7 mouse cellular contexts compared by ENCODE assay signal in genomic region chr11:120832962-120833361, GRCm38 (mm10). TPM values are rescaled to one million over a fixed set of nuclear protein-coding genes. Genes with fewer than 3 reads are reported as not detected.
DNase-seq lines count a peak whose midpoint lies in the region; ATAC-seq and TF ChIP-seq lines count a peak whose summit lies in the region.
"Not testable (repeated sequence)": the region's sequence is repeated elsewhere in the genome, so short reads cannot be mapped to it uniquely, and the experiment has no call there.

No protein-coding gene starts in this region.

- not testable (repeated sequence) for H3K4me1 ChIP-seq in forebrain, embryonic 11.5 days (replicated peaks; ENCODE audit: control insufficient read depth, insufficient read depth, low read length); hindbrain, postnatal 0 days (ENCODE audit: insufficient read depth, low read length); lung, embryonic 16.5 days (replicated peaks; ENCODE audit: control insufficient read depth, insufficient read depth, low read length); neural tube, embryonic 14.5 days (ENCODE audit: control insufficient read depth, insufficient read depth, low read length)
- H3K4me1 ChIP-seq in heart, embryonic 10.5 days, result peaks cover 37% of the 10 kb centered on the region
- peaks cover 17% of the 10 kb centered on the region for H3K4me1 ChIP-seq in liver, embryonic 12.5 days
- peaks cover 18% of the 10 kb centered on the region for H3K4me1 ChIP-seq in midbrain, embryonic 13.5 days (replicated peaks)

- peak overlapping the region; percentile 89 for H3K27ac ChIP-seq in forebrain, embryonic 11.5 days (ENCODE audit: low read depth, low read length)
- H3K27ac ChIP-seq in heart, embryonic 10.5 days, result 0 out of 2 replicates have a peak overlapping the region, but pooled peaks have one; percentile 69
- H3K27ac ChIP-seq in hindbrain, postnatal 0 days, result peak overlapping the region; percentile 75
- H3K27ac ChIP-seq in liver, embryonic 12.5 days, result not testable (repeated sequence)
- H3K27ac ChIP-seq in lung, embryonic 16.5 days (ENCODE audit: low read length), result peak overlapping the region; percentile 80
- peak overlapping the region; percentile 73 for H3K27ac ChIP-seq in midbrain, embryonic 13.5 days
- H3K27ac ChIP-seq in neural tube, embryonic 14.5 days (ENCODE audit: low read depth, low read length), result peak overlapping the region; percentile 48; the same call in 1 of the 2 replicates

- not testable (repeated sequence) for TF ChIP-seq CTCF in hindbrain, postnatal 0 days (IDR thresholded peaks at IDR 0.05; ENCODE audit: low read depth)

- not testable (repeated sequence) for H3K9ac ChIP-seq in forebrain, embryonic 11.5 days (ENCODE audit: low read length); hindbrain, postnatal 0 days (replicated peaks; ENCODE audit: low read length); liver, embryonic 12.5 days; lung, embryonic 16.5 days (ENCODE audit: low read length); midbrain, embryonic 13.5 days (replicated peaks); neural tube, embryonic 14.5 days (replicated peaks; ENCODE audit: low read depth, low read length)

- H3K4me2 ChIP-seq in forebrain, embryonic 11.5 days (ENCODE audit: low read depth, low read length, severe bottlenecking); hindbrain, postnatal 0 days (ENCODE audit: low read depth, low read length); liver, embryonic 12.5 days; lung, embryonic 16.5 days (ENCODE audit: low read depth, low read length); midbrain, embryonic 13.5 days (replicated peaks); neural tube, embryonic 14.5 days (ENCODE audit: low read depth, low read length): not testable (repeated sequence)

- H3K4me3 ChIP-seq in forebrain, embryonic 11.5 days (ENCODE audit: low read depth, low read length); heart, embryonic 10.5 days; hindbrain, postnatal 0 days (ENCODE audit: low read length); liver, embryonic 12.5 days; lung, embryonic 16.5 days (ENCODE audit: low read length); midbrain, embryonic 13.5 days (replicated peaks); neural tube, embryonic 14.5 days (ENCODE audit: low read depth, low read length): not testable (repeated sequence)

- H3K27me3 ChIP-seq in forebrain, embryonic 11.5 days (ENCODE audit: control insufficient read depth, insufficient read depth, low read length); heart, embryonic 10.5 days (ENCODE audit: insufficient read depth, poor library complexity, severe bottlenecking); hindbrain, postnatal 0 days (ENCODE audit: insufficient read depth, low read length); liver, embryonic 12.5 days (replicated peaks); lung, embryonic 16.5 days (ENCODE audit: control insufficient read depth, insufficient read depth, low read depth, low read length); midbrain, embryonic 13.5 days; neural tube, embryonic 14.5 days (ENCODE audit: control insufficient read depth, insufficient read depth, low read length): not testable (repeated sequence)

- not testable (repeated sequence) for ATAC-seq in forebrain, embryonic 11.5 days (replicated peaks; ENCODE audit: low FRiP score); hindbrain, postnatal 0 days; lung, embryonic 16.5 days (ENCODE audit: low read depth); midbrain, embryonic 13.5 days; neural tube, embryonic 14.5 days (ENCODE audit: low read depth)
- ATAC-seq in liver, embryonic 12.5 days, result peak; percentile 46; the same call in 1 of the 2 replicates

- DNase-seq in forebrain, embryonic 11.5 days (ENCODE audit: low spot score); heart, embryonic 10.5 days (ENCODE audit: low spot score); hindbrain, postnatal 0 days (ENCODE audit: low spot score): not testable (repeated sequence)

- not testable (repeated sequence) for H3K36me3 ChIP-seq in forebrain, embryonic 11.5 days (ENCODE audit: control insufficient read depth, insufficient read depth, low read length); heart, embryonic 10.5 days; hindbrain, postnatal 0 days (ENCODE audit: insufficient read depth, low read length); liver, embryonic 12.5 days; lung, embryonic 16.5 days (ENCODE audit: control insufficient read depth, insufficient read depth, low read length); midbrain, embryonic 13.5 days; neural tube, embryonic 14.5 days (ENCODE audit: control insufficient read depth, insufficient read depth, low read length)

- 89% methylated on average over 5 of the region's 5 CpGs for WGBS in forebrain, embryonic 11.5 days
- WGBS in heart, embryonic 10.5 days, result 85% methylated on average over 5 of the region's 5 CpGs
- WGBS in hindbrain, postnatal 0 days, result 97% methylated on average over 5 of the region's 5 CpGs
- 51% methylated on average over 5 of the region's 5 CpGs for WGBS in liver, embryonic 12.5 days (ENCODE audit: insufficient replicate concordance)
- 89% methylated on average over 5 of the region's 5 CpGs for WGBS in lung, embryonic 16.5 days
- WGBS in midbrain, embryonic 13.5 days, result 94% methylated on average over 5 of the region's 5 CpGs
- 96% methylated on average over 5 of the region's 5 CpGs for whole genome bisulfite sequencing in neural tube, embryonic 14.5 days

- H3K9me3 ChIP-seq in forebrain, embryonic 11.5 days (ENCODE audit: control insufficient read depth, low read length); heart, embryonic 10.5 days; hindbrain, postnatal 0 days (ENCODE audit: low read length); liver, embryonic 12.5 days (replicated peaks); lung, embryonic 16.5 days (ENCODE audit: control insufficient read depth, low read length); midbrain, embryonic 13.5 days; neural tube, embryonic 14.5 days (ENCODE audit: control insufficient read depth, low read length): not testable (repeated sequence)

RNA-seq across cellular contexts. Expression of gene Fasn, which starts 8.6 kb away (rescaled TPM):
- 139 and 140 TPM in 2 replicates for polyA plus RNA-seq in forebrain, embryonic 11.5 days (2014; fragmentation: Nextera tagmentation; extraction: Ambion mirVana)
- 55.2 and 74.9 TPM in 2 replicates for polyA plus RNA-seq in heart, embryonic 10.5 days (2016; fragmentation: Nextera tagmentation; extraction: Ambion mirVana)
- total RNA-seq in hindbrain, postnatal 0 days (2014; rRNA removed), result 474 and 499 TPM in 2 replicates
- polyA plus RNA-seq in hindbrain, postnatal 0 days (2015; fragmentation: Nextera tagmentation; extraction: Ambion mirVana), result 48.9 and 54.4 TPM in 2 replicates
- polyA plus RNA-seq in liver, embryonic 12.5 days (2016; fragmentation: Nextera tagmentation; extraction: Ambion mirVana), result 35.9 and 40.3 TPM in 2 replicates
- polyA plus RNA-seq in lung, embryonic 16.5 days (2015; fragmentation: Nextera tagmentation; extraction: Ambion mirVana), result 50.6 and 53.5 TPM in 2 replicates
- polyA plus RNA-seq in midbrain, embryonic 13.5 days (2015; fragmentation: Nextera tagmentation; extraction: Ambion mirVana), result 83.6 and 89.2 TPM in 2 replicates
- polyA plus RNA-seq in neural tube, embryonic 14.5 days (2014; fragmentation: Nextera tagmentation; extraction: Ambion mirVana), result 107 and 117 TPM in 2 replicates

RNA-seq across cellular contexts. Expression of gene Dus1l, which starts 36.8 kb away (rescaled TPM):
- polyA plus RNA-seq in forebrain, embryonic 11.5 days (2014; fragmentation: Nextera tagmentation; extraction: Ambion mirVana), result 71.7 and 80.3 TPM in 2 replicates
- 70.5 and 88.8 TPM in 2 replicates for polyA plus RNA-seq in heart, embryonic 10.5 days (2016; fragmentation: Nextera tagmentation; extraction: Ambion mirVana)
- 36.3 and 48.5 TPM in 2 replicates for total RNA-seq in hindbrain, postnatal 0 days (2014; rRNA removed)
- polyA plus RNA-seq in hindbrain, postnatal 0 days (2015; fragmentation: Nextera tagmentation; extraction: Ambion mirVana), result 40.4 and 42.2 TPM in 2 replicates
- polyA plus RNA-seq in liver, embryonic 12.5 days (2016; fragmentation: Nextera tagmentation; extraction: Ambion mirVana), result 99.5 and 100.0 TPM in 2 replicates
- 74.0 and 80.9 TPM in 2 replicates for polyA plus RNA-seq in lung, embryonic 16.5 days (2015; fragmentation: Nextera tagmentation; extraction: Ambion mirVana)
- polyA plus RNA-seq in midbrain, embryonic 13.5 days (2015; fragmentation: Nextera tagmentation; extraction: Ambion mirVana), result 51.4 and 55.7 TPM in 2 replicates
- 44.8 and 47.8 TPM in 2 replicates for polyA plus RNA-seq in neural tube, embryonic 14.5 days (2014; fragmentation: Nextera tagmentation; extraction: Ambion mirVana)

RNA-seq across cellular contexts. Expression of gene Gps1, which starts 48.9 kb away (rescaled TPM):
- 271 and 304 TPM in 2 replicates for polyA plus RNA-seq in forebrain, embryonic 11.5 days (2014; fragmentation: Nextera tagmentation; extraction: Ambion mirVana)
- 184 and 208 TPM in 2 replicates for polyA plus RNA-seq in heart, embryonic 10.5 days (2016; fragmentation: Nextera tagmentation; extraction: Ambion mirVana)
- 304 and 314 TPM in 2 replicates for total RNA-seq in hindbrain, postnatal 0 days (2014; rRNA removed)
- polyA plus RNA-seq in hindbrain, postnatal 0 days (2015; fragmentation: Nextera tagmentation; extraction: Ambion mirVana), result 234 and 242 TPM in 2 replicates
- polyA plus RNA-seq in liver, embryonic 12.5 days (2016; fragmentation: Nextera tagmentation; extraction: Ambion mirVana), result 128 and 135 TPM in 2 replicates
- 187 and 188 TPM in 2 replicates for polyA plus RNA-seq in lung, embryonic 16.5 days (2015; fragmentation: Nextera tagmentation; extraction: Ambion mirVana)
- polyA plus RNA-seq in midbrain, embryonic 13.5 days (2015; fragmentation: Nextera tagmentation; extraction: Ambion mirVana), result 268 and 273 TPM in 2 replicates
- polyA plus RNA-seq in neural tube, embryonic 14.5 days (2014; fragmentation: Nextera tagmentation; extraction: Ambion mirVana), result 302 and 312 TPM in 2 replicates

RNA-seq across cellular contexts. Expression of gene Rfng, which starts 49.0 kb away (rescaled TPM):
- polyA plus RNA-seq in forebrain, embryonic 11.5 days (2014; fragmentation: Nextera tagmentation; extraction: Ambion mirVana), result 45.4 and 48.3 TPM in 2 replicates
- polyA plus RNA-seq in heart, embryonic 10.5 days (2016; fragmentation: Nextera tagmentation; extraction: Ambion mirVana), result 28.4 and 30.4 TPM in 2 replicates
- total RNA-seq in hindbrain, postnatal 0 days (2014; rRNA removed), result 93.6 and 97.0 TPM in 2 replicates
- 94.6 and 107 TPM in 2 replicates for polyA plus RNA-seq in hindbrain, postnatal 0 days (2015; fragmentation: Nextera tagmentation; extraction: Ambion mirVana)
- polyA plus RNA-seq in liver, embryonic 12.5 days (2016; fragmentation: Nextera tagmentation; extraction: Ambion mirVana), result 22.4 and 22.9 TPM in 2 replicates
- polyA plus RNA-seq in lung, embryonic 16.5 days (2015; fragmentation: Nextera tagmentation; extraction: Ambion mirVana), result 39.3 and 43.0 TPM in 2 replicates
- 84.6 TPM in 2 replicates for polyA plus RNA-seq in midbrain, embryonic 13.5 days (2015; fragmentation: Nextera tagmentation; extraction: Ambion mirVana)
- 89.6 and 91.1 TPM in 2 replicates for polyA plus RNA-seq in neural tube, embryonic 14.5 days (2014; fragmentation: Nextera tagmentation; extraction: Ambion mirVana)
